Mouse (Mus musculus) liver, adult 2 months (tissue): ENCODE results near the gene Gm49387.

Experiments
- CTCF ChIP-seq: fragments of 200-500 bp; IDR thresholded peaks from 2 replicates; pipeline ENCODE4 v1.5.1; 2011; ENCODE audit warnings: low read depth, low read length, control low read depth
- POLR2A ChIP-seq: fragments of 200-500 bp; IDR thresholded peaks from 2 replicates; pipeline ENCODE4 v1.6.1; 2011; ENCODE audit warnings: low read length, control low read depth; ENCODE audit not compliant: insufficient read depth; ENCODE audit errors: extremely low read depth

DNA sequence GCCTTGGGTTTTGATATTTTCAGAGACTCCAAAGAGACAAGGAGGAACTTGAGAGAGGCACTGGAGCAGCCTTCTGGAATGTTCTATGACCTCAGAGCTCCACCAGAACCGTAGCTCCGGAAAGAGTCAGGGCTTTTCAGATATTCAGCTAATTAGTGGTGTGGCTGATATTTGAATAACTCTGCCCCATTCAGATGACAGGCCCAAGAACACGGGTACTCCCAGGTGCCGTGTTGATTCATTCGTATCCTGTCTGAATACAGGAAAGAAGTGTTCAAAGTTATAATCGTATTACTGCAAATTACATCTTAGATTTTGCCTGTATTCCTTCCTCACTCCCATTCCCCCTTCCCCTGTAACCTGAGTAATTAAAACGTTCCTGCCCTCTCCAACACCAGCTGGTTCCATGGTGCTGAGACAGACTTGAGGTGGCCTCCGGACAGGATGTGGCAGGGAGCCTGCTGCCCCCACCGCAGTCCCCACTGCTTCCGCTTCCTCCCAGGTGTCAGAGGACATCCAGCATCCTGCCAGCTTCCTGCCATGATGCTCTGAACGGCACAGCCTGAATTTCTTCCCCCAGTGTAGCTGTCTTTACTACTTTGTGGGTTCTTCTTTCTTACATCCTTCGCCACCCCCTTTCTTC is 109.1 kb downstream of the Gm49387 start:
- TF ChIP-seq POLR2A = no peak
- no peak for TF ChIP-seq CTCF
